Mouse (Mus musculus) CH12.LX (cell line): ENCODE measurements around the gene Ctps. TPM values are rescaled to one million over a fixed set of nuclear protein-coding genes. Genes with fewer than 3 reads are reported as not detected.

Source experiments
- DNase-seq: peaks from one replicate; pipeline ENCODE4 v3.0.0-alpha.2; 2013; ENCODE audit errors: extremely low read depth
- H3K27ac ChIP-seq: 2 replicates; pipeline ENCODE4 v1.5.1; 2012; ENCODE audit warnings: low read depth, mild to moderate bottlenecking, control low read depth, moderate library complexity; ENCODE audit not compliant: insufficient read depth
- H3K27me3 ChIP-seq: replicated peaks from 2 replicates; pipeline ENCODE3; 2012; ENCODE audit warnings: inconsistent platforms
- H3K36me3 ChIP-seq, 2 experiments: replicated peaks in 1 of 2; 2 replicates each; pipeline versions ENCODE3 to v1.6.1; 2012; ENCODE audit warnings: inconsistent platforms in 1 of 2, low read length in 1 of 2, mild to moderate bottlenecking in 1 of 2, mixed read lengths in 1 of 2, moderate library complexity in 1 of 2; ENCODE audit not compliant: control insufficient read depth in 1 of 2, insufficient read depth in 1 of 2
- H3K4me1 ChIP-seq, 2 experiments: 2 replicates each; pipeline ENCODE4 v1.6.1; 2012; ENCODE audit warnings: inconsistent platforms in 1 of 2, moderate library complexity in 1 of 2; ENCODE audit not compliant: insufficient read depth in 2 of 2, control insufficient read depth in 1 of 2
- H3K4me2 ChIP-seq: 2 replicates; pipeline ENCODE4 v1.6.1; 2012; ENCODE audit warnings: low read depth, mild to moderate bottlenecking, control low read depth; ENCODE audit not compliant: poor library complexity, insufficient read depth, severe bottlenecking
- H3K4me3 ChIP-seq, 3 experiments: fragments of 150-350 bp in 1 of 3; sonication (generic) in 1 of 3; replicated peaks in 1 of 3; 2 replicates each; pipeline versions ENCODE3 to v1.5.1; 2011 to 2012; ENCODE audit warnings: low read depth in 2 of 3, low read length in 2 of 3, mild to moderate bottlenecking in 2 of 3, moderate library complexity in 2 of 3, control low read depth in 1 of 3, improper control_type of control experiment in 1 of 3, inconsistent platforms in 1 of 3, mixed read lengths in 1 of 3; ENCODE audit not compliant: poor library complexity in 1 of 3
- H3K79me2 ChIP-seq: replicated peaks from 2 replicates; pipeline ENCODE4 v1.6.1; 2012; ENCODE audit warnings: mild to moderate bottlenecking, moderate library complexity; ENCODE audit not compliant: control insufficient read depth, poor library complexity, insufficient read depth, severe bottlenecking; ENCODE audit errors: extremely low read depth
- H3K9ac ChIP-seq: 2 replicates; pipeline ENCODE4 v1.6.1; 2012; ENCODE audit warnings: low read depth, mild to moderate bottlenecking, control low read depth, moderate library complexity; ENCODE audit not compliant: insufficient read depth
- H3K9me3 ChIP-seq: replicated peaks from 2 replicates; pipeline ENCODE3; 2012; ENCODE audit warnings: low read length, inconsistent platforms, mixed read lengths
- BHLHE40 ChIP-seq: IDR thresholded peaks from 2 replicates; pipeline ENCODE4 v1.6.1; 2011; ENCODE audit warnings: mild to moderate bottlenecking, low read depth, low read length, improper control_type of control experiment
- CHD1 ChIP-seq: IDR thresholded peaks from 2 replicates; pipeline ENCODE4 v1.6.1; 2012; ENCODE audit warnings: low read depth, low read length, improper control_type of control experiment, inconsistent platforms
- CHD2 ChIP-seq: IDR thresholded peaks from 2 replicates; pipeline ENCODE4 v1.6.1; 2011; ENCODE audit warnings: low read length, improper control_type of control experiment
- CTCF ChIP-seq, 2 experiments: IDR thresholded peaks in 1 of 2; conservative IDR thresholded peaks in 1 of 2; 2 replicates each; pipeline ENCODE4 v1.5.1; 2011 to 2012; ENCODE audit warnings: low read depth in 2 of 2, low read length in 2 of 2, improper control_type of control experiment in 1 of 2, inconsistent platforms in 1 of 2, mild to moderate bottlenecking in 1 of 2, moderate library complexity in 1 of 2
- E2F4 ChIP-seq: IDR thresholded peaks from 2 replicates; pipeline ENCODE4 v1.6.1; 2011; ENCODE audit warnings: low read depth, low read length, improper control_type of control experiment; ENCODE audit not compliant: insufficient replicate concordance
- ETS1 ChIP-seq: conservative IDR thresholded peaks from 2 replicates; pipeline ENCODE4 v1.6.1; 2012; ENCODE audit warnings: low read depth, mild to moderate bottlenecking, inconsistent platforms, low read length, improper control_type of control experiment, moderate library complexity
- GABPA ChIP-seq: IDR thresholded peaks from 2 replicates; pipeline ENCODE4 v1.6.1; 2012; ENCODE audit warnings: low read depth, low read length, improper control_type of control experiment, inconsistent platforms; ENCODE audit not compliant: insufficient replicate concordance
- HCFC1 ChIP-seq: IDR thresholded peaks from 2 replicates; pipeline ENCODE4 v1.6.1; 2012; ENCODE audit warnings: low read depth, mild to moderate bottlenecking, inconsistent platforms, low read length, improper control_type of control experiment
- IRF4 ChIP-seq: IDR thresholded peaks from 2 replicates; pipeline ENCODE4 v1.6.1; 2014; ENCODE audit warnings: low read depth, mild to moderate bottlenecking, inconsistent platforms, low read length, improper control_type of control experiment
- JUN ChIP-seq: IDR thresholded peaks from 2 replicates; pipeline ENCODE4 v1.6.1; 2011; ENCODE audit warnings: low read depth, mild to moderate bottlenecking, low read length, improper control_type of control experiment, moderate library complexity; ENCODE audit not compliant: insufficient read depth
- KAT2A ChIP-seq: IDR thresholded peaks from 2 replicates; pipeline ENCODE4 v1.6.1; 2012; ENCODE audit warnings: low read length, improper control_type of control experiment, inconsistent platforms; ENCODE audit not compliant: insufficient replicate concordance
- MAFK ChIP-seq: IDR thresholded peaks from 2 replicates; pipeline ENCODE4 v1.6.1; 2011; ENCODE audit warnings: low read length, improper control_type of control experiment; ENCODE audit not compliant: insufficient replicate concordance
- MAX ChIP-seq: IDR thresholded peaks from 2 replicates; pipeline ENCODE4 v1.6.1; 2011; ENCODE audit warnings: low read length, improper control_type of control experiment
- MAZ ChIP-seq: IDR thresholded peaks from 2 replicates; pipeline ENCODE4 v1.6.1; 2012; ENCODE audit warnings: low read depth, mild to moderate bottlenecking, inconsistent platforms, low read length, improper control_type of control experiment, moderate library complexity
- MYC ChIP-seq: IDR thresholded peaks from 2 replicates; pipeline ENCODE4 v1.6.1; 2011; ENCODE audit warnings: low read depth, mild to moderate bottlenecking, improper control_type of control experiment, low read length
- NRF1 ChIP-seq: IDR thresholded peaks from 2 replicates; pipeline ENCODE4 v1.6.1; 2014; ENCODE audit warnings: low read depth, mild to moderate bottlenecking, inconsistent platforms, low read length, improper control_type of control experiment, moderate library complexity
- POLR2A ChIP-seq: IDR thresholded peaks from 2 replicates; pipeline ENCODE4 v1.6.1; 2011; ENCODE audit warnings: low read depth, mild to moderate bottlenecking, improper control_type of control experiment, low read length
- SIN3A ChIP-seq: IDR thresholded peaks from 2 replicates; pipeline ENCODE4 v1.6.1; 2012; ENCODE audit warnings: low read length, improper control_type of control experiment, inconsistent platforms
- SMC3 ChIP-seq: IDR thresholded peaks from 2 replicates; pipeline ENCODE4 v1.6.1; 2011; ENCODE audit warnings: low read depth, low read length, improper control_type of control experiment
- TBP ChIP-seq: conservative IDR thresholded peaks from 2 replicates; pipeline ENCODE4 v1.6.1; 2011; ENCODE audit warnings: low read depth, low read length, improper control_type of control experiment
- TCF12 ChIP-seq: IDR thresholded peaks from 2 replicates; pipeline ENCODE4 v1.6.1; 2014; ENCODE audit warnings: low read depth, mild to moderate bottlenecking, inconsistent platforms, low read length, improper control_type of control experiment
- USF1 ChIP-seq: IDR thresholded peaks from 2 replicates; pipeline ENCODE4 v1.6.1; 2014; ENCODE audit warnings: low read depth, mild to moderate bottlenecking, inconsistent platforms, low read length, improper control_type of control experiment
- USF2 ChIP-seq: conservative IDR thresholded peaks from 2 replicates; pipeline ENCODE4 v1.6.1; 2011; ENCODE audit warnings: low read depth, low read length, improper control_type of control experiment
- ZC3H11A ChIP-seq: IDR thresholded peaks from 2 replicates; pipeline ENCODE4 v1.6.1; 2012; ENCODE audit warnings: low read depth, mild to moderate bottlenecking, inconsistent platforms, low read length, improper control_type of control experiment
- ZNF384 ChIP-seq: IDR thresholded peaks from 2 replicates; pipeline ENCODE4 v1.6.1; 2012; ENCODE audit warnings: low read depth, low read length, improper control_type of control experiment, inconsistent platforms
- dilution Hi-C: fragments of 300-500 bp; cut with MboI; formaldehyde crosslinking; loops from 2 replicates; pipeline ENCODE4 v1.14.3; 2020; ENCODE audit warnings: low sequenced_read_pairs; ENCODE audit not compliant: extremely low pct_unique_long_range_greater_than_20kb, extremely low pct_ligation_motif_present
- in situ Hi-C: fragments of 300-500 bp; cut with MboI; formaldehyde crosslinking; loops from 3 replicates; pipeline ENCODE4 v1.14.3; 2019; ENCODE audit warnings: low sequenced_read_pairs, low pct_ligation_motif_present, low pct_unique_long_range_greater_than_20kb, mixed read lengths
- polyA plus RNA-seq: library from polyadenylated mRNA; unstranded; fragments of >175 nt; gene quantifications from 2 replicates; pipeline ENCODE4 v1.2.1, GENCODE M21; 2012; ENCODE audit warnings: low read depth; ENCODE audit not compliant: insufficient read length
- total RNA-seq, 2 experiments: library from RNA; depleted of rRNA; stranded (reverse); fragments of 300-350 nt in 1 of 2; fragments of >200 nt in 1 of 2; gene quantifications; 2 replicates each; pipeline ENCODE4 v1.2.3; 2012 to 2014

Ctps gene
- total and polyA plus RNA-seq, 3 experiments = 93.2 to 179 (median 140) TPM

DNA sequence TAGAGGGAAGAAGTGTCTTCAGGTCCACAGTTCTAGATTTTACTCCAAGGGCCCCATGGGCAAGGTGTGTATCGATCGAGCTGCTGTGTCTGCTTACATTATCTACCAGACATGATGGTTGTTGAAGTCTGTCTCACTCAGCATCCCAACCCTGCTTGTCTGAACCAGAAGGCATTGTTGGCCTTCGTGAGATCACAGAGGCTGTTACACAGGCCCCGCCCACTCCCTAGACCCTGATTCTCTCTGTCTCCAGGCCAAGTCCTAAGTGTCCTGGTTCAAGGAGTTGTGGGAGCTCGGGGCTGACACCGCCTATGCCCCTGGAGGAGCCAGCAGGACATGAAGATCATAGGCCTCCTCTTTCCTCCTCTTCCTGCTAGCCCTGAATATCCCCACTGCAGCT is 38.1 kb downstream of the Ctps start, which contains the start of gene Slfnl1:
Gene Slfnl1, plus strand, starts transcription at position 246 of the 400 bp plus-strand sequence.
- peaks cover 5 to 48% of the 10 kb centered on the region in 2 experiments for H3K36me3 ChIP-seq
- no peaks in the 10 kb centered on the region for H3K79me2 ChIP-seq
- H3K4me1 ChIP-seq = no peaks in the 10 kb centered on the region
- no peaks in the 10 kb centered on the region for H3K9me3 ChIP-seq
- dilution Hi-C loops (no loop called here), in situ Hi-C loops (no loop called here)
- no peak within 1 kb of the TSS for H3K27ac ChIP-seq
- DNase-seq = no peak
- H3K9ac ChIP-seq = no peak within 1 kb of the TSS
- no peak within 1 kb of the TSS for H3K4me3 ChIP-seq
- no peak for TF ChIP-seq JUN
- no peak for TF ChIP-seq USF1
- no peak for TF ChIP-seq POLR2A
- TF ChIP-seq ZC3H11A = no peak
- no peak for TF ChIP-seq HCFC1
- TF ChIP-seq GABPA = no peak
- TF ChIP-seq TBP = no peak
- TF ChIP-seq CHD2 = no peak
- no peak for TF ChIP-seq MAFK
- no peak for TF ChIP-seq CTCF (conservative IDR thresholded peaks at IDR 0.05 in 1 of 2, IDR thresholded peaks at IDR 0.05 in 1 of 2; ENCODE audit: low read depth in 2 of 2, low read length in 2 of 2)
- TF ChIP-seq MAX = no peak
- TF ChIP-seq USF2 = no peak
- no peak for TF ChIP-seq ZNF384
- no peak for TF ChIP-seq BHLHE40
- TF ChIP-seq TCF12 = no peak
- no peak for TF ChIP-seq IRF4
- no peak for TF ChIP-seq KAT2A
- TF ChIP-seq SMC3 = no peak
- no peak for TF ChIP-seq NRF1
- H3K4me2 ChIP-seq = no peak within 1 kb of the TSS
- H3K27me3 ChIP-seq = no peaks in the 10 kb centered on the region

DNA sequence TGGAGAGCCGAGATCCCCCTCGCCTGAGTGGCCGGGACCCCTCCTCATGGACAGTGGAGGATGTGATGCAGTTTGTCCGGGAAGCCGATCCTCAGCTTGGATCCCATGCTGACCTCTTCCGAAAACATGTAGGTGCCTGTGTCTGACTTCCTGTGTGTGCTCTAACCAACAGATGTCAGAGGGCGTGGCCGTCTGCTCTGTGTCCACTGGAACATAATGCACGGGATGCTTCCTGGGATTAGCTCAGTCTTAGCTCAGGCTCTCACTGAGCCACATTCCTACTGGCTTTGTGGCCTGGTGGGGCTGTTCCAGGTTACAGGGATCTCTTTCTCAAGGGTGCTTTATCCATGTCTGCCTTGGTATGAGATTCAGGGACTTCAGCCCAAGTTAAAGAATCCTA is 41.9 kb downstream of the Ctps start:
- dilution Hi-C loops = no loop called here

More for the DNA sequence above, 41.9 kb downstream of the Ctps start:
- TF ChIP-seq SIN3A = no peak
- TF ChIP-seq ETS1 = no peak
- no peak for TF ChIP-seq USF2
- no peak for TF ChIP-seq KAT2A
- TF ChIP-seq E2F4 = no peak
- TF ChIP-seq SMC3 = no peak
- no peak for TF ChIP-seq MAZ
- no peak for TF ChIP-seq MYC
- no peak for TF ChIP-seq IRF4
- no peak for TF ChIP-seq CHD1
- Histone ChIP-seq H3K79me2 (no peaks in the 10 kb centered on the region), H3K4me1 (peaks cover 0 to 4% of the 10 kb centered on the region in 2 experiments; a peak in 2 of 4 replicates), H3K27me3 (no peaks in the 10 kb centered on the region), H3K9me3 (no peaks in the 10 kb centered on the region), H3K27ac (no peak overlapping the region), H3K9ac (no peak overlapping the region), H3K4me2 (no peak overlapping the region), H3K4me3 (no peak overlapping the region), H3K36me3 (peaks cover 9 to 66% of the 10 kb centered on the region in 2 experiments)
- in situ Hi-C loops = no loop called here
- no peak for DNase-seq
